Mouse (Mus musculus) kidney, adult 2 months (tissue): ENCODE measurements around the gene Cubn.

Source experiments
- CTCF ChIP-seq: fragments of 200-500 bp; conservative IDR thresholded peaks from 2 replicates; pipeline ENCODE4 v1.5.1; 2011; ENCODE audit warnings: low read depth, mild to moderate bottlenecking, control low read depth, low read length, moderate library complexity, mixed read lengths; ENCODE audit not compliant: insufficient read depth, insufficient read length
- POLR2A ChIP-seq: fragments of 200-500 bp; IDR thresholded peaks from one replicate; pipeline ENCODE4 v1.6.1; 2011; ENCODE audit warnings: low read depth, low read length, control low read depth

DNA sequence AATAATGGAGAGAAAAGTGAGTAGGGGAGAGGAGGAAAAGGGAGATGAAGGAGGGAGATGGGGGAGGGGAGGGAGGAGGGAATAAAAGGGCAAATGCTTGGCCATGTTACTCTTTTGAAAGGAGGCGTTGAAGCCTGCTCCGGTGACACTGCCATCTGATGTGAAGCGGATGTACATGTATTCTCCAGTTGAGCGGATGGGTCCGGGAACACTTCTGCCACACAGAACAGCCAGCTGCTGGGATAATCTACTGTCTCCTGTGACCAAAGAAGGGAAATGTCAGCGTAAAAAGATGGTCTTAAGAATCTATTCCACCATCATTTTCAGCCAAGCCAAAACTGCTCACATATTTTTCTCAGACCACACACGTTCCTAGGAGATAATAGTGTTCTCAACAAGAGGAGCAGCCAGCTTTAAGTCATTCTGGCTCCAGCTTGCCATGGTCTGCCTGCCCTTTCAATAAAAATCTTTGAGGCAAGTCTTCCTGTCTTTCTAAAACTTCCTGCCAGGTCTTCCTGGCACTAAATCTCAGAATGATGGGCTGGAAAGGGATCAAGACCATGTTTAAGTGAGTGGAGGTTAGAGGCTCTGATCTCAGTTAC, 149.2 kb downstream of the Cubn start:
- TF ChIP-seq CTCF (no peak), POLR2A (no peak)
